Mouse (Mus musculus): ENCODE data around the gene Tmem59l. TPM values are rescaled to one million over a fixed set of nuclear protein-coding genes. Genes with fewer than 3 reads are reported as not detected.

Tmem59l gene
- polyA plus RNA-seq, 1 experiment, result 263 TPM

DNA sequence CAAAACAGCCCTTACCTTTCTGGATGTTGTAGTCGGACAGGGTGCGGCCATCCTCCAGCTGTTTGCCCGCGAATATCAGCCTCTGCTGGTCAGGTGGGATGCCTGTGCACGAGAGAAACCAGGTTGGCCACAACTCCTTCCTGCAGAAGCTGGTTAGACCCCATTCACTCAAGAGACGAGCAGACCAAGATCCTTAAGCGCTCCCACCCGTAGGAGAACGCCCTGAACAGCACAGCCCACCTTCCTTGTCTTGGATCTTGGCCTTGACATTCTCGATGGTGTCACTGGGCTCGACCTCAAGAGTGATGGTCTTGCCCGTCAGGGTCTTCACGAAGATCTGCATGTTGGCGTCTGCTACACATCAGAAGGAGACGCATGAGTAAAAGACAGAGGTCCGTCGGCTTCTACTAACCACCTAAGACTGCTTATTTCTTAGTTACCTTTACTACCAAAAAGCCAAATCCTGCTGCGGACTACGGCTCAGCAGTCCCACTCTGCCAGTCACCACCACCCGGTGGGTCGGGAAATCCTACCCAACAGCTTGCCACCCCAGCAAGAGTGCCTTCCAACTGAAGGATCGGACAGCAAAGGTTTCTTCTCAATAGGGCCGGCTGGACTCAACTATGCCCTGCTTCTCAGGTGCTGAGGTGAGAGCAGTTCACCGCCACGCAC lies 22.3 kb upstream of the Tmem59l start:
- no peak for DNase-seq (ENCODE audit: extremely low spot score in 1 of 2, low spot score in 1 of 2)

DNA sequence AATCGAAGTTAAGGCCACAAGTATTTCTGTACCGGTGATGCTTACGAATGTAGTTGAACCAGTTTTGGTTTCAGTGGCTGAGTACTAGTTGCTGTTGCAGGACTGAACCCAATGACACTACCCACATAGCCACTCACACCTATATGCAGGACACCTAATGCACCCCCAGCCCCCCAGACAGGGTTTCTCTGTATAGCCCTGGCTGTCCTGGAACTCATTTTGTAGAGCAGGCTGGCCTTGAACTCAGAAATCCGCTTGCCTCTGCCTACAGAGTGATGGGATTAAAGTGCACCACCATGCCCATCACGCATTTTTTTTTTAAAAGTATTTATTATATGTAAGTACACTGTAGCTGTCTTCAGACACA lies 19.9 kb upstream of the Tmem59l start:
- DNase-seq (ENCODE audit: extremely low spot score in 1 of 2, low spot score in 1 of 2), result no peak

DNA sequence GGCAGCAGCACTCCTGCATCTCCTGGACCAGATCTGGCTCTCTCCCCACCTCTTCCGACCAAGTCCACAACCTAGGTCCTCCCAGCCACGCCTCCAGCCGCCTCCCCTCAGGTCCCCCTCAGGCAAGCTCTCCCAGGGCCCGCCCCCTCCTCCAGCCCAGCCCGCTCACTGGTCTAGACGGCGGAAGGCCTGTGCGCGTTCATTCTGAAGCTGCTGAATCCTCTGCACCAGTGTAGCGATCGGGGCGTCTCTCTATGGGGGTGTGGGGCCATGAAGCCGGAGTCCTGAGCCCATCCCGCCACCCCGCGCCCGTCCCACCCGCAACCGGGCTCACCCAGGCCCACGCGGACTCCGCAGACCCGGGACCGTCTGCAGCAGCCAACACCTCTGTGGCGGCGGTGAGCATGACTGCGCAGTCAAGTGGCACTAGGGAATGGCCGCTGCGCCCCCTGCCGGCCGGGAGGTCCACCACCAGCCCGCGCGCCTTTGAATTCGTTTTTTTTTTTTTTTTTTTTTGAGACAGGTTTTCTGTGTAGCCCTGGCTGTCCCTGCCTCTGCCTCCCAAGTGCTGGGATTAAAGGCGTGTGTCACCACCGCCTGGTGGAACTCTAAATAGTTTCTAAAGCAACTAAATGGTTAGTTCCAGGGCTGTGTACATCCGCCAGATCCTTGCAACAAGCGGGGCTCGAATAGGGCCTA lies 19.3 kb upstream of the Tmem59l start, which contains the start of gene Rex1bd:
Gene Rex1bd, minus strand, starts transcription at position 425 of the 699 bp plus-strand sequence.
- peak; percentile 82 to 95 for DNase-seq (ENCODE audit: extremely low spot score in 1 of 2, low spot score in 1 of 2)

- DNase-seq (ENCODE audit: extremely low spot score in 1 of 2, low spot score in 1 of 2), result no peak
Measured at GRCm38 (mm10) chr8:70505698-70506327, 18.7 kb upstream of the Tmem59l start.

DNA sequence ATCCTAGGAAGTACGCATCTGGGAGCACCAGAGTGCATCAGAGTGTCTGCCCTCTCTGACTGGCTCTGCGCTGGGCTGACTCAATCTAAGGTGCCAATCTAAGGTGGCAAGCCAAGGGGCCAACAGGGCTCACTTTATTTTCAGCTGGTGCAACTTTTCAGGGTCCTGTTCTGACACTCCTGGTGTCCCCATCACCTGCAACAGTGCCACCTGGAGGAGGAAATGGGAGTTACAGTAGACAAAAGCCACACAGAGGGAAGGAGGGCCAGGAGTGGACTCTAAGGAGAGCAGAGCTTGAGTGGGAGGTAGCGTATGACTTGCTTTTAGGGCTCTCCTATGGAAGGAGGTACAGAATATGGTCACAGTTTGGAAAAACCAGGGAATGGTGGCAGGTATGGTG lies 17.7 kb upstream of the Tmem59l start:
- peak in 1 of 2 experiments; percentile 95 for DNase-seq (ENCODE audit: extremely low spot score in 1 of 2, low spot score in 1 of 2)

- peak in 1 of 2 experiments; percentile 54 for DNase-seq (ENCODE audit: extremely low spot score in 1 of 2, low spot score in 1 of 2)
Measured at GRCm38 (mm10) chr8:70504291-70504716, 17.1 kb upstream of the Tmem59l start.

GRCm38 (mm10) chr8:70503062-70503750 lies 16.0 kb upstream of the Tmem59l start:
- DNase-seq (ENCODE audit: extremely low spot score in 1 of 2, low spot score in 1 of 2), result peak in 1 of 2 experiments; percentile 63

- DNase-seq (ENCODE audit: extremely low spot score in 1 of 2, low spot score in 1 of 2), result no peak
Measured at GRCm38 (mm10) chr8:70502540-70502939, 15.4 kb upstream of the Tmem59l start.

DNA sequence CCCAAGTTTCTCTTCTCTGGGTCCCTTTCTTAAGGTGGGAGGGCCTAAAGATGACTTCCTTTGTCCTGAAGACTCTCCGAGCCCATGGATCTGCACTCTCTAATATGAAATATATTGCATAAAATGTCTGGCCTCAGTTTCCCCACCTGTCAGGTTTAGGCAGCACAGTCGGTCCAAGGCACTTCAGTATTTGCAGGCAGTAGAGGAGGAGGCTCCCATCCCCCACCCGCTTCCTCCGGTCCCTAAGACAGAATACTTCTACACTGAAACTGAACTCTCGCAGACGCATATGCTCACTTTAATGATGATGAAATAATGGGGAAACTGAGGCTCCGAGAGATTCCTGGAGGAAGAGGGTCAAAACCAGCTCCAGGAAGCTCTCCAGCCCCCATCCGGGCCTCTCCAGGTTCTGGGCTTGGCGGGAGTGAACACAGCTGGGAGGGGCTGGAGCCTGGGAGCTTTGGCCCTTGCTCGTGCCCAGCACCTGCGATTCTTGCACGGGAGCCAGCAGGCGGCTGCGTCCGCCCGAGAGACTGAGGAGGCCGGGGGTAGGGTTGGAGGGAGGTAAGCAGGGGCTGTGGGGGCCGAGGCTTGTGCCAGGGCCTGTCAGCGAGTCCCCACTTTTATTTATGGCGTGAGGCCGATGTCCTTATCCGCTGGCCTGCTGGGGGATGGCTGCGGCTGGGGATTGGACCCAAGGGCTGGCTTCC lies 14.8 kb upstream of the Tmem59l start:
- no peak for DNase-seq (ENCODE audit: extremely low spot score in 1 of 2, low spot score in 1 of 2)

GRCm38 (mm10) chr8:70500386-70501301 lies 13.5 kb upstream of the Tmem59l start:
- DNase-seq (ENCODE audit: extremely low spot score in 1 of 2, low spot score in 1 of 2), result no peak

- no peak for DNase-seq (ENCODE audit: extremely low spot score in 1 of 2, low spot score in 1 of 2)
Measured at GRCm38 (mm10) chr8:70495771-70496062, 8.6 kb upstream of the Tmem59l start.

- DNase-seq (ENCODE audit: extremely low spot score in 1 of 2, low spot score in 1 of 2), result no peak
Measured at GRCm38 (mm10) chr8:70495001-70495770, 8.0 kb upstream of the Tmem59l start.

GRCm38 (mm10) chr8:70494416-70494945 lies 7.3 kb upstream of the Tmem59l start:
- DNase-seq (ENCODE audit: extremely low spot score in 1 of 2, low spot score in 1 of 2), result no peak

- no peak for DNase-seq (ENCODE audit: extremely low spot score in 1 of 2, low spot score in 1 of 2)
Measured at GRCm38 (mm10) chr8:70493692-70494415, 6.7 kb upstream of the Tmem59l start.

DNA sequence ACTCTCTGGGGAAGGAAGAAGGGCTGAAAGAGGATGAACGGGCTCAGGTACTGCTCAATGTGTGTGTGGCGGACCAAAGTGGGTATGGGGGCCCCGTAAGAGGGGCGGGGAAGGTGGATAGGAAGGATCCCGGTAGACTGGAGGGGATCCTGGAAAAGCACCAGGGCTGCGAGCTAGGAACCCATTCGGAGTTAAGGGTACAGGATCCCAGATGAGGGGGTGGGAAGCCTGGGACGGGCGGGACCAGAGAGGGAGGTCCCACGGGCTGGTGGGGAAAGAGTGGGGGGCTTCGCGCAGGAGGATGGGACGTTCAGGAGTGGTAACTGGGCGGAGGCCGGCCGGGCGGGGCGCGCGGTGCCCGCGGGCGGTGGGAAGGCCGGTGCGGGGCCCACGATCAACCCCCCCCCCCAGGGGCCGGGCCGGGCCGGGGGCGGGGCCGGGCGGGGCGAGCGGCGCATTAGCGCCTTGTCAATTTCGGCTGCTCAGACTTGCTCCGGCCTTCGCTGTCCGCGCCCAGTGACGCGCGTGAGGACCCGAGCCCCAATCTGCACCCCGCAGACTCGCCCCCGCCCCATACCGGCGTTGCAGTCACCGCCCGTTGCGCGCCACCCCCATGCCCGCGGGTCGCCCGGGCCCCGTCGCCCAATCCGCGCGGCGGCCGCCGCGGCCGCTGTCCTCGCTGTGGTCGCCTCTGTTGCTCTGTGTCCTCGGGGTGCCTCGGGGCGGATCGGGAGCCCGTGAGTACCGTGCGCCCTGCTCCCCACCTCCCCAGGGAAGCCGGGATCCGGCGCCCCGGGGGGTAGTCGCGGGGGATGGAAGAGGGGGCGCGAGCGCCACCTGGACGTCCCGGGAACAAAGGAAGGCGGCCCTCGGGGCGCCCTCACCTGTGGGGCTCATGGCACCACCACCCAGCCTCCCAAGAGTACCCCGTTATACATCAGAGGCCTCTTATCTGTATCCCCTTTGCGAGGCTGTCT lies 5.8 kb upstream of the Tmem59l start, which contains the start of gene Crlf1:
Gene Crlf1, plus strand, starts transcription at position 495 of the 977 bp plus-strand sequence.
- no peak for DNase-seq (ENCODE audit: extremely low spot score in 1 of 2, low spot score in 1 of 2)

DNA sequence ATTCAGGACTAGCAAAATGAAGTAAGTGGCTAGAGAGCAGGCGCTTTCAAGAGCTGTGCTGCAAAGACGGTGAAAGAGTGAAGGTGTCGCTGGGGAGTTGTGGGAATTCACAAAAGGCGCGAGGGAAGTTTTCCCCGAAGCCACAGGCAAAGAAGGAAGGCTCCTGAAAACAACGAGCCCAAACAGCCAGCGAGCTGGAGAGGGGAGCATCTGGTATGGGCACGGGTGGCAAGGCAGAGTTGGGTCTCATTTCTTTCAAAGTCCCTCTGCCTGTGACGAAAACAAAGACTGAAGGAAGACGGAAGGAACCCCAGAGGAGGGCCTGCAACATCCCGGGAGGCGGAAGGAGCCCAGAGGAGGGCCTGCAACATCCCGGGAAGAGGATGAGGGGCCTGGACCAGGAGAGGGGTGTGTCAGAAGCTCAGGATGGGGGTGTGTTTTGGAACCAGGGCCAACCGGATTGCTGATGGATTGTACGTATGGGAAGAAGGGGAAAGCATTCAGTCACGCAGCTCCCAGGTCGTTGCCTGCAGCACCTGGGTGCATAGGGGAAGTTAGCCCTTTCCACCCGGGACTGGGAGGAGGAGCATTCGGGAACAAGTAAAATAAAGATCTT lies 3.8 kb upstream of the Tmem59l start:
- no peak for DNase-seq (ENCODE audit: extremely low spot score in 1 of 2, low spot score in 1 of 2)
